Mouse (Mus musculus) frontal cortex, postnatal 10 days (tissue): ENCODE measurements around the gene Hist2h2aa1.
"Not testable (repeated sequence)": the region's sequence is repeated elsewhere in the genome, so short reads cannot be mapped to it uniquely, and the experiment has no call there.

Source experiments
- DNase-seq, 2 experiments: peaks; one replicate each; pipeline ENCODE4 v3.0.0; 2022; ENCODE audit warnings: low spot score in 2 of 2, mixed read lengths in 1 of 2

Hist2h2aa1 gene

GRCm38 (mm10) chr3:96251787-96252186, 6.5 kb downstream of the Hist2h2aa1 start:
- DNase-seq: no peak

DNA sequence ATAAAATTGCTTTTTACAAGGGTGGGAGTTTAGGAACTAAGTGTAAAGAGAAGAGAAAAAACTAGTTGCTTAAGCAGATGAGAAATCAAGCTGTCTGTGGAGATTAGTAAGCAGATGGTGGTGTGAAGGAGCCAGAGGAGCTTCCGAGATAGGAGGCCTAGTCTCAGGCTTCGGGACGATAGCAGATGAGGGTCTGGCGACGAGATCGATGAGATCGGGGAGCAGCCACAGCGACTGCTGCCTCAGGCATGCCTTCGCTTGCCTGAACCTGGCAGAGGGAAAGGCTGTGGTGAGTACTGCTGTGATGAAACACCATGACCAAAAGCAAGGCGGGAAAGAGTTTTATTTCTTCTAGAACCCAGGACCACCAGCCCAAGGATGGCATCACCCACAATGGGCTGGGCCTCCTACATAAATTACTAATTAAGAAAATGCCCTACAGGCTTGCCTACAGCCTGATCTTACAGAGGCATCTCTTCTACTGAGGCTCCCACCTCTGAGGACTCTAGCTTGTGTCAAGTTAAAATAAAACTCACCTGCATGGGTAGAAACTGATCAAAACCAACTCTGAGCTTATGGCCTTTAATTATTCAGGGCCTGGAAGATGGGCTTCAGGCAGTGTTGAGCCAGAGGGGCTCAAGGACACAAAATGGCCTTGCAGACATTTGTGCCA, 9.5 kb downstream of the Hist2h2aa1 start:
- DNase-seq: no peak

DNA sequence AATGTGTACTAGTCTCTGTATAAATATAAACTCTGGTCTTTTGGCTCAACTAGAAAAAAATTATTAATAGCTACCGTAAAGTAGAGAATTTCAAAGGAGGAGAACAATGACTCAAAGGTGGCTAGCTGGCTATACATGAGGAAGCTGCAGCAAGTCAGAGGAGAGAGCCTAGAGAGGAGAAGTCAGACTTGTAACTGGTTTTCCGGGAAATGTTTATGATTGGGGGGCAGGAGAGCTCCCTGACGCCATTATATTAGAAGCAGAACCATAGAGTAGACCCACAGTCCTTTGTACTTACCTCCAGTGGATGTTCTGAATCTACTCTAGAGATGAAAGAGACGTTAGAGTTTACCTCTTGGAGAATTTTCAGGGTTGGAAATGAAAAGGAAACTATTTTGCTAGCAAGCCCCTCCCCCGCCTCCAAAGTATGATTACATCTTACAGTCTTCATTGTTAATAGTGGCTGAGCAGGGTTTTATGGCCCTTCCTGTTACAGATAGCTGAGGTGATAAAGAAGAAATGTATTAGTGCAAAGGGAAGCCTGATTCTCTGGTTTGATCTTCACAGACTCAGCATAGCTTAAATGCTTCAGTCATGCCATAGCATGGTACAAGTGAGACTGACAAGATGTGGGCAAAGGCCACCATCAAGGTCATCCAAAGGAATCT, 10.8 kb downstream of the Hist2h2aa1 start:
- no peak for DNase-seq

GRCm38 (mm10) chr3:96257190-96257589, 11.9 kb downstream of the Hist2h2aa1 start:
- DNase-seq: no peak

DNA sequence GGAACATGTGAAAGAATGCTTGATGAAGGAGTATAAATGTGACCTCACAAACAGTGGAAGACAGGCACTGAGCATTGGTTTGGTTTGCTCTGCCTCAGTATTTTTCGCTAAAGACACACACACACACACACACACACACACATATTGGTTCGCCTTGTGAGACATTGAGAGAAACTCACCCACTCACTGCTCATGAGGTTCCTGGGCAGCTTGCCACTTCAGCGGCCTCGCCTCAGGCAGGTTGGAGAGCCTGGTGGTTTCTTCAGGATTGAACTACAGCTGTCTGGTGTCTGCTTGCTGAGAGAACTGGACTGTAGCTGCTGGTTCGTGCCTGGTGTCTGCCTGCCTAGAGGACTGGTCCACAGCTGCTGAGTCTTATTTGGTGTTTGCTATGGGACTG, 14.9 kb downstream of the Hist2h2aa1 start:
- no peak for DNase-seq

- DNase-seq: no peak
These were observed 16.3 kb downstream of the Hist2h2aa1 start for GRCm38 (mm10) chr3:96261623-96262022.

DNA sequence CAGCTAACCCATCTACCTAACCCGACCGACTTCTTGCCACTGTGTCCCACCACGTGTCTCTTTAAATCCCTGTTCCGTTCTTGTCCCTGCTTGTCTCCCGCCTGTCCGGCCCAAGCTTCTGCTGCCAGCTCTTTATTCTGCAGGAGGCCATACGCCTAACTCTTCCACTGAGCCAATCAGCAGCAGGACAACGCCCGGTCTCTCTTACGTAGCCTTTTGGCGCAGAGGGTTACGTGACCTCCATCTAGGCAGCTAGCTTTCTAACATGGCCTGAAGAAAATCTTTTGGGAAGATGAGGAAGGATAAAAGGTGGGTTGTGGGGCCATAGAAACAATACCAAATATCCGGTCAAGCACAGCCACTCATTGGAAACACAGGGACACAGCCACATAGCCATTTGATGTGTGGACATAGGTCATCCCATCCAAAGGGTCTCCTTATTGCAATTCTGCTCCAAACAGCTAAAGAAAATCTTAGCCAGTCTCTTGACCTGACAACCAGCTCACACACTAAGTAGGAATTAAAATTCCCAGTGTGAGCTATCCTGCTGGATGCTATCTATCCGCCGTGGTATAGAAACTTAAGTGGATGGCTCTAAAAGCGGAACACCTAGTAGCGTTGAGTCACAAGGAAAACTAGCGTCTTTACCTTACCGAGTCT, 17.0 kb downstream of the Hist2h2aa1 start:
- peak; percentile 70 to 73 for DNase-seq

GRCm38 (mm10) chr3:96262979-96263550, 17.8 kb downstream of the Hist2h2aa1 start, which contains the start of gene Hist2h4:
Hist2h4 (minus strand) TSS chr3:96263311.
- peak; percentile 95 for DNase-seq

DNA sequence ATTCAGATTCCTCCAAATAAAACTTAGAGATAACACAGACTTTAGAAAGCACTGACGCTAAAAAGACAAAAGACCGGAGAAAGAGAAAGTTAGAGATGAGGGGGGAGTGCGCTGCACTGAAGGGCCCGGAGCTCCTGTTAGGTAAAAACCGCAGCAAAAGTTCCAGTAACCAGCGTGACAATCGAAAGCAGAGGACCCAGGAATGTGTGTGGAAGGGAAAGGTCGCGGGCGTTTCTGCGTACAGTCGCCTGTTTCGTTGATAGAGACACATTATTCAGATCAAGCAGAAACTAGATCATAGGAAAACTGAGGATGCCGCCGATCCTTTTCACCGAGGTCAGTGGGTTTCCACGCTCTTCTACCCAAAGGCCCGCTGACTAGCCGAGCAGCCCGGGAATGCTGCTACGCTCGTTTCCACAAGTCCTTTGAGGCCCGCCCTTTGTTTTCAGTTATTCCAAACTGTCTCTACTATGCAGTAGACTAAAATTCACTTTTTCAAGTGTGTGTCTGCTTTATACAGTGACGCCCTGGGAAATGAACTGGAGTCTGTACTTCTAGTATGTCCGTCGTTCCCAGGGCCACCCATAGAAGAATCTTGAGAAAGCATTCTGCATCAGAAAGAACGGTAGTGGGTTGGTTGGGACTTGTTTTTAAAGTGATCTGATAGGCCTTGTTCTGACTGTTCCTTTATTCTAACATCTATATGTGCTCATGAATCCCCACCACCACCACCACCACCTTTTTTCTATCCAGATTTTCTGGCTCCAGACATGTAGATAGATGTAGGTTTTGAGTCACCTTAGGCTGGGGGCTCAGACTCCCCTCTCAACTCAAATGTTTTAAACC, 18.5 kb downstream of the Hist2h2aa1 start:
- peak in 1 of 2 experiments; percentile 32 for DNase-seq

DNA sequence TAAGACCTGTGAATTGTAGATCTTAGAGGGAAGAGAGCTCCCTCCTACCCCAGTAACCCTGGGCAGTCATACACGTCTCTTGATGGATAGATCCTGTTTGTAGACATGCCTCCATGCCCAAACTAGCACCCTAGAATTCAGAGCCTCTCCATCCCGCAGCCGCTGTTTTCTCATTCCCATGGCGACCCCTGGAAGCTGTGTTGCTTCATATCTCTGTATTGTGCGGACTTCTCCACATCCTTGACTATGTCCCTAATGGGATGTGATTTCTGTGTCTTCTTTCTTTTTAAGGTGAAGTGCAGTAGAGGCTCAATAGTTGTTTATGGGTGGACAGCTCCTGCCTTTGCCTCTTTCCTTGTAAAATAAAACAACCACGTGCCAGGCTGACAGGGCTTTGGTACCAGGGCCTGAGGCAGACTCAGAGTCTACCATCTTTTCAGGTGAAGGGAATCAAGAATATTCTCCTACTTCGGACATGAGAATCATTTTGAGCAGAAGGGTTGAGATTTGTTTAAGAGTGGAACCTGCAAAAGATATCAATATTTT, 19.2 kb downstream of the Hist2h2aa1 start:
- no peak for DNase-seq

DNA sequence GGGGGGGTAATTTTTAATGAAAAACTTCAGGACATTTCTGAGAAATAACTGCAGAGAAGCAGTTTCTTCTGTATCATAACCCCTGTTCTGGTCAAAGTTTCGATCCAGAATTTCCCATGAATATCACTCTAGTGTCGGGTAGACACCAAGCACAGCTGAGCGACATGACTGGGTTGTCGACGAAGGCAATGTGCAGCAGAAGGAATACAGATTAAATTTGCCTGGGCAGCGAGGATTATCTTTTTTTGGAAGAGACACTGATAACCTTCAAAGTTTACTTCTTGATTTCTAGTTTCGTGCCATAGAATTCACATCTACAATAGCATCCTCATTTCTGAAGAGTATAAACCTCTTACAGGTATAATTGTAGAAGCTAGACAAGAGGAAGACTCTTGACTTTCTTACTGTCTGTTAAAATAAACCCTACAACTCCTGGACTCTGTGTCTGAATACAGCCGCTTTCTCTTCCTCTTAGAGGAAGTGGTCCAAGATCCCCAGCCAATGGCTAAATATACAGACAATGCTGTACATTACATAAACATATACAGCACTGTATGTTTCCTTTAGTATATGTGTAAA, 20.9 kb downstream of the Hist2h2aa1 start:
- DNase-seq: no peak

GRCm38 (mm10) chr3:96267541-96267940, 22.2 kb downstream of the Hist2h2aa1 start:
- no peak for DNase-seq

DNA sequence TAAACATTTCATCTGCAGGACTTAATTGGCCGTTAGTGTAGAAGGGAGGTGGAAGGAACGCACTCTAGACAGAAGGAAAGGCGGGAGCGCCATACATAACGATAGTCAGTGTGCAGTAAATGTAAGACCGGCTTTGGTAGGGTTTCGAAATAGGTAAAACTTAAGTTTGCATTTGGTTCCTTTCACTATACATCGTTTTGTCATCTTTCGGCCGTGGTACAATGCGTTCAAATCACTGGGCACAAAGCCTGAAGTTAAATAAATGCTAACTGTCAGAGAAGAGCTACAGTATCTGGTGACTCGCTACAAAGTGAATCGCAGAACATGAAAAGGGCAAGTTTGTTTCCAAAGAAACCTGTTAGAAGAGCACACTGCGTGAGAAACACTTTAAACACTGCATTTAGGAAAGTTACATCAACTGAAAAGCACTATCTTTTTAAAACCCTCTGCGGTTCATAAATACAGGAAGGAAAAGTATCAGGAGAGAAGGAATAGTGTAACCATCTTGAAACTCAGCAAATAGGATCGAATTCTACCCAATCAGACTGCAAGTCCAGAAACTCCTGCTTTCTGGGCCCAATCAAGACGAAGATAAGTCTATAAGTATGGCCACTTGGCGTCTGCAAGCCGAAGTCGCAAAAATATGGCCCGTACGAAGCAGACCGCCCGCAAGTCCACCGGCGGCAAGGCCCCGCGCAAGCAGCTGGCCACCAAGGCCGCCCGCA, 22.9 kb downstream of the Hist2h2aa1 start, which contains the start of gene Hist2h3b:
Gene Hist2h3b, plus strand, starts transcription at position 604 of the 725 bp plus-strand sequence.
- peak; percentile 60 to 74 for DNase-seq

GRCm38 (mm10) chr3:96268776-96269378, 23.6 kb downstream of the Hist2h2aa1 start:
- DNase-seq: not testable (repeated sequence)

GRCm38 (mm10) chr3:96269511-96270474, 24.5 kb downstream of the Hist2h2aa1 start, which contains the start of gene Hist2h2bb:
Hist2h2bb (plus strand) TSS chr3:96269752.
- peak; percentile 91 for DNase-seq

DNA sequence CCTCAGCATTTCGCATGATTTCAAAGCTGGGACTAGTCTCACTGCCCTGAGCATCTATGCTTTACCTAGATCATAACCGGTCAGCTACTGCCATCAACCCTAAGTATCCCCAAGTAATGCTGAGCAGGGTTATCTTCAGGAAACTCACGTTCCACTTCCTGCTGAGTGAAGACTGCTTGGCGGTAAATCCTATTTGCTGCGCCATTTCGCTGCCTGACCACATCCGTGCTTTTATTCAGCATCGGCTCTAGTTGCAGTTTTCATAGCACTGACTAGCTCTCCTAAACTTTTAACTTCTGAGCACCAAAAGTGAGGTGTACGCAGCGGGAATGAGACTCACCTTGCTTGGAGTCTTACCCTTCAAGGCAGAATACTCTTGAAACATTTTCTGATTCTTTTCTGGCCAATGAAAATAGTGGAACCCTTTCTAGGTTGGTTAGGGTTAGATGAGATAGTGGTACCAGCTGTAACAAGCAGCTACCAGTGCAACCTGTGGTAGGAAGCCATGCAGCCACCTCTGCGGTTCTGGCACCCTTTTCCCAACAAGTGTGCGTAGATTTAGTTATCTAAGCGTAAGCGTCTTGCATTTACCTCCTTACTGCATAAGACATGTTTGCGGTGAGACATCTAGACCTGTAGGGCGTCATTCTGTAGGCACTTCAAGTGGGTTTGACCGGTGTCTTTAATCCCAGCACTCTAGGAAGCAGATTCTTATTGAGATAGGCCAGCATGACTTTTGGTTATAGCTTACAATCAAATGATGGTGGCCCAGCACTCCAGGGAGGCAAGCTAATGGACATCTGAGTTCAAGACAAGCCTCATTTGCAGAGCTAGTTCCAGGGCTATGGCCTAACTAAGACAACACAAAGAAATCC, 28.5 kb downstream of the Hist2h2aa1 start:
- no peak for DNase-seq

DNA sequence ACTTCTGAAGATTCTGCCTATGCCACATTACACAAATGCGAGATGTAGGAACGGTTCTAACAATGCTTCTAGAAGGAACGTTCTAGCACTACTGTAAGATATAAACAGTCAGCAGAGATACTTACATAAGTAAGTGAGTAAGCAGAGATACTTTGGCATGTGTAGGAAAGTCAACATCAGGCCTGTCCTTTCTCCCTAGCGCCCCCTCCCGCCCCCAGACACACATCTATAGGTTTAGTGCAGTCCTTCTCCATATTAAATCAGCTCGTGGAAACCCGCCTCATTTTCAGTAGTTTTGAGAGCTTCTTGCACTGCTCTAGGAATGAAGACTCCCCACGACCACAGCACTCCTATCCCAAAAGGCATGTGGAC, 32.1 kb downstream of the Hist2h2aa1 start:
- DNase-seq: peak in 1 of 2 experiments; percentile 56
